ENCODE assay signal across 20 mouse cellular contexts in the genomic region with DNA sequence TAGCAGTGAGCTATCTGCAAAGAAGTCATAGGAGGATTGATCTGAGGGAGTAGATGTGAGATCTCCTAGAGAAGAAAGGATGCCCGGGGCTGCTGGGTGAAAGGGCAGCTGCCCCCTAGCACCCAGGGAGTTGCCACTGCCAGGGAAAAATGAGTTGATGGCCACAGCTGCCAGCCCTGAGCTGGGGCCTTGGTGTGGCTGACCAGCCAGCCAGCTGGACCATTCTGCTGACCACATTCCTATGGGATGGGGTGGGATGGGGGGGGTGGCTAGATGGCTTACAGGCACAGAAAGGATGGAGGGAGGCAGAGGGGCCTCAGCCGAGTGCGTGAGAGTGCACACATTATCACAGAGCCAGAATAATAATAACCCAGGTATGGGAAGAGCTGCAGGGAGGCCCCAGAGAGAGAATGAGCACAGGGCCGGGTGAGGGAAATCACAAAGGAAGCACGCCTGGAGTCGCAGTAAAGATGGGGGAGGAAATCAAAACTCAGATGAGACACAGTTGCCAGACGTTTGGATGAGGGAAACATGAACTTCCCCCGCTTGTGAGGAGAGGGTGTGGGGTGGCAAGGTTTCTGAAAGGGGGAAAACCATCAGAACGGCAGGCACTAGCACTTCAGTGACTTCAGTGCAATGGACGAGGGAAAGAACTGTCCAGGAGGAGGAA.
A peak's percentile ranks its signal among the peaks of the same experiment; 100 is the strongest.
DNase-seq lines count a peak whose midpoint lies in the region; ATAC-seq and TF ChIP-seq lines count a peak whose summit lies in the region.
"Had no signal": no experiment of that assay in that cellular context is flagged by ENCODE, and none has a peak within 500 bp of the region (broad histone marks: within the 10 kb centered on the region; RNA-seq: fewer than 3 reads in every experiment).

No protein-coding gene starts in this region.

- H3K4me3 ChIP-seq in forebrain, embryonic 13.5 days: no peak overlapping the region
- H3K4me3 ChIP-seq in forebrain, embryonic 12.5 days (replicated peaks): no peak overlapping the region
- H3K4me3 ChIP-seq in kidney, postnatal 0 days (replicated peaks; ENCODE audit: low read depth, low read length): no peak overlapping the region
- H3K4me3 ChIP-seq in embryonic facial prominence, embryonic 10.5 days: no peak overlapping the region
- H3K4me3 ChIP-seq: embryonic facial prominence, embryonic 13.5 days; heart, embryonic 13.5 days; intestine, embryonic 15.5 days had no signal

- no peaks in the 10 kb centered on the region for H3K36me3 ChIP-seq in forebrain, embryonic 13.5 days (ENCODE audit: poor library complexity, severe bottlenecking)
- H3K36me3 ChIP-seq in forebrain, embryonic 12.5 days (replicated peaks): no peaks in the 10 kb centered on the region
- H3K36me3 ChIP-seq in kidney, postnatal 0 days (ENCODE audit: insufficient read depth, low read length): no peaks in the 10 kb centered on the region
- H3K36me3 ChIP-seq in embryonic facial prominence, embryonic 10.5 days (replicated peaks): no peaks in the 10 kb centered on the region
- H3K36me3 ChIP-seq: embryonic facial prominence, embryonic 13.5 days; heart, embryonic 13.5 days; intestine, embryonic 15.5 days had no signal

- no peaks in the 10 kb centered on the region for H3K27me3 ChIP-seq in forebrain, embryonic 13.5 days
- H3K27me3 ChIP-seq in forebrain, embryonic 12.5 days: no peaks in the 10 kb centered on the region
- no peaks in the 10 kb centered on the region for H3K27me3 ChIP-seq in kidney, postnatal 0 days (ENCODE audit: insufficient read depth, low read length)
- H3K27me3 ChIP-seq in embryonic facial prominence, embryonic 10.5 days (replicated peaks; ENCODE audit: low read depth, poor library complexity, severe bottlenecking): no peaks in the 10 kb centered on the region
- H3K27me3 ChIP-seq: CH12.LX; embryonic facial prominence, embryonic 13.5 days; heart, embryonic 13.5 days; intestine, embryonic 15.5 days had no signal

- peak overlapping the region; percentile 5; the same call in 1 of the 2 replicates for H3K9ac ChIP-seq in forebrain, embryonic 13.5 days
- H3K9ac ChIP-seq in forebrain, embryonic 12.5 days: no peak overlapping the region
- no peak overlapping the region for H3K9ac ChIP-seq in kidney, postnatal 0 days (ENCODE audit: low read depth, low read length)
- H3K9ac ChIP-seq: embryonic facial prominence, embryonic 13.5 days; heart, embryonic 13.5 days; hindbrain, embryonic 14.5 days; intestine, embryonic 15.5 days had no signal

- intact Hi-C loops in gastrocnemius, postnatal 14 days (cut with DNase I; ENCODE audit: low total_unique reads): no loop called here

- WGBS in forebrain, embryonic 13.5 days: 46% methylated on average over 10 of the region's 10 CpGs
- 51% methylated on average over 10 of the region's 10 CpGs for WGBS in forebrain, embryonic 12.5 days
- WGBS in kidney, postnatal 0 days: 17% methylated on average over 10 of the region's 10 CpGs
- WGBS in embryonic facial prominence, embryonic 10.5 days: 60% methylated on average over 10 of the region's 10 CpGs

- no peak overlapping the region for H3K27ac ChIP-seq in forebrain, embryonic 13.5 days
- no peak overlapping the region for H3K27ac ChIP-seq in forebrain, embryonic 12.5 days
- no peak overlapping the region for H3K27ac ChIP-seq in kidney, postnatal 0 days
- H3K27ac ChIP-seq in embryonic facial prominence, embryonic 10.5 days (replicated peaks): peak overlapping the region; percentile 40; the same call in 1 of the 2 replicates
- H3K27ac ChIP-seq: embryonic facial prominence, embryonic 13.5 days; heart, embryonic 13.5 days; hindbrain, embryonic 14.5 days; intestine, embryonic 15.5 days had no signal

- H3K4me1 ChIP-seq in forebrain, embryonic 13.5 days: peaks cover 14% of the 10 kb centered on the region; the same call in 1 of the 2 replicates
- peaks cover 25% of the 10 kb centered on the region for H3K4me1 ChIP-seq in forebrain, embryonic 12.5 days
- H3K4me1 ChIP-seq in kidney, postnatal 0 days (replicated peaks; ENCODE audit: insufficient read depth, low read length): no peaks in the 10 kb centered on the region
- H3K4me1 ChIP-seq in embryonic facial prominence, embryonic 10.5 days: peaks cover 43% of the 10 kb centered on the region

- H3K9me3 ChIP-seq in forebrain, embryonic 13.5 days (replicated peaks): no peaks in the 10 kb centered on the region
- no peaks in the 10 kb centered on the region for H3K9me3 ChIP-seq in forebrain, embryonic 12.5 days
- no peaks in the 10 kb centered on the region for H3K9me3 ChIP-seq in kidney, postnatal 0 days (replicated peaks; ENCODE audit: low read length)
- H3K9me3 ChIP-seq in embryonic facial prominence, embryonic 10.5 days: no peaks in the 10 kb centered on the region
- H3K9me3 ChIP-seq: embryonic facial prominence, embryonic 13.5 days; heart, embryonic 13.5 days; intestine, embryonic 15.5 days had no signal

- no peak overlapping the region for H3K4me2 ChIP-seq in forebrain, embryonic 13.5 days
- no peak overlapping the region for H3K4me2 ChIP-seq in forebrain, embryonic 12.5 days
- no peak overlapping the region for H3K4me2 ChIP-seq in kidney, postnatal 0 days (ENCODE audit: low read length)
- H3K4me2 ChIP-seq: embryonic facial prominence, embryonic 13.5 days; heart, embryonic 13.5 days; hindbrain, embryonic 14.5 days; intestine, embryonic 15.5 days had no signal

- no peak for ATAC-seq in forebrain, embryonic 13.5 days
- no peak for ATAC-seq in forebrain, embryonic 12.5 days (ENCODE audit: low FRiP score)
- 0 out of 2 replicates have a peak, but pooled peaks have one; percentile 13 for ATAC-seq in kidney, postnatal 0 days (replicated peaks; ENCODE audit: low FRiP score, low read depth)
- ATAC-seq: intestine, embryonic 15.5 days had no signal

- DNase-seq in gastrocnemius, postnatal 14 days: peak; percentile 31
- DNase-seq in gastrocnemius, adult 8-10 months (ENCODE audit: low spot score in 2 of 2): no peak
- no peak for DNase-seq in kidney, postnatal 0 days (ENCODE audit: low spot score)
- no peak for DNase-seq in kidney, adult 8-10 months
- no peak for DNase-seq in embryonic facial prominence, embryonic 10.5 days (ENCODE audit: low spot score)
- no peak for DNase-seq in natural killer cell, adult 2 months (ENCODE audit: low spot score in 2 of 2)
- DNase-seq: adrenal gland, postnatal 10 days; cerebellum, adult 11 months; cerebellum, adult 8-10 months; cerebellum, postnatal 14 days; heart, postnatal 4 days; kidney, adult 2 months; kidney, postnatal 10 days had no signal

- no peak for TF ChIP-seq CTCF in kidney, postnatal 0 days (IDR thresholded peaks at IDR 0.05; ENCODE audit: low read depth)
